Mouse (Mus musculus) limb, embryonic 14.5 days (tissue): ENCODE data around the gene Adh5. TPM values are rescaled to one million over a fixed set of nuclear protein-coding genes. Genes with fewer than 3 reads are reported as not detected.

Experiments
- ATAC-seq: fragments of 200-750 bp; cut with Nextera tagmentation; 2 replicates; pipeline ENCODE4 v1.8.0; 2017; ENCODE audit warnings: low read depth, moderate number of reproducible peaks, moderate TSS enrichment; ENCODE audit not compliant: low FRiP score
- DNase-seq: peaks from one replicate; pipeline ENCODE4 v3.0.0-alpha.2; 2015; ENCODE audit warnings: low spot score
- H3K27ac ChIP-seq: fragments of 300-500 bp; sonication (generic); replicated peaks from 2 replicates; pipeline ENCODE4 v1.5.1; 2014; ENCODE audit warnings: low read depth, mild to moderate bottlenecking, low read length, moderate library complexity, mixed read lengths
- H3K27me3 ChIP-seq: fragments of 300-500 bp; sonication (generic); 2 replicates; pipeline ENCODE4 v1.6.1; 2014; ENCODE audit warnings: low read length, mixed read lengths; ENCODE audit not compliant: control insufficient read depth, insufficient read depth
- H3K36me3 ChIP-seq: fragments of 300-500 bp; sonication (generic); 2 replicates; pipeline ENCODE4 v1.6.1; 2014; ENCODE audit warnings: mild to moderate bottlenecking, low read length, moderate library complexity, mixed read lengths; ENCODE audit not compliant: control insufficient read depth, insufficient read depth
- H3K4me1 ChIP-seq: fragments of 300-500 bp; sonication (generic); 2 replicates; pipeline ENCODE4 v1.6.1; 2014; ENCODE audit warnings: antibody characterized with exemption, low read length, mixed read lengths; ENCODE audit not compliant: control insufficient read depth, insufficient read depth
- H3K4me2 ChIP-seq: fragments of 300-500 bp; sonication (generic); replicated peaks from 2 replicates; pipeline ENCODE4 v1.6.1; 2014; ENCODE audit warnings: low read depth, mild to moderate bottlenecking, low read length, moderate library complexity; ENCODE audit not compliant: severe bottlenecking
- H3K4me3 ChIP-seq: fragments of 300-500 bp; sonication (generic); replicated peaks from 2 replicates; pipeline ENCODE4 v1.5.1; 2014; ENCODE audit warnings: low read length
- H3K9ac ChIP-seq: fragments of 300-500 bp; sonication (generic); 2 replicates; pipeline ENCODE4 v1.6.1; 2014; ENCODE audit warnings: mild to moderate bottlenecking, low read depth, low read length, moderate library complexity; ENCODE audit not compliant: severe bottlenecking
- H3K9me3 ChIP-seq: fragments of 300-500 bp; sonication (generic); 2 replicates; pipeline ENCODE4 v1.6.1; 2016; ENCODE audit warnings: low read length; ENCODE audit not compliant: control insufficient read depth
- POLR2A ChIP-seq: fragments of 200-500 bp; IDR thresholded peaks from 2 replicates; pipeline ENCODE4 v1.8.0; 2012; ENCODE audit warnings: inconsistent platforms, mild to moderate bottlenecking, moderate library complexity, borderline replicate concordance; ENCODE audit not compliant: insufficient read depth, insufficient read length; ENCODE audit errors: extremely low read depth
- WGBS: fragments of 180-500 bp; shearing (Covaris S2); extraction: QIAGEN DNeasy Blood & Tissue Kit; methylation state at CpG from one replicate; pipeline ENCODE4 v1.1.7; 2014; 5-methylcytosine and 5-hydroxymethylcytosine counted together
- polyA plus RNA-seq, 2 experiments: library from polyadenylated mRNA; depleted of rRNA in 1 of 2; stranded (reverse) in 1 of 2; unstranded in 1 of 2; fragments of >200 nt; fragmentation: Nextera tagmentation in 1 of 2; extraction: Ambion mirVana in 1 of 2; gene quantifications; 2 replicates each; pipeline versions ENCODE4 v1.2.1 to v1.2.3; 2012 to 2014

Adh5 gene
- 86.4 and 104 TPM in 2 replicates for polyA plus RNA-seq (2012; rRNA removed)
- 171 and 193 TPM in 2 replicates for polyA plus RNA-seq (2014; fragmentation: Nextera tagmentation; extraction: Ambion mirVana)

- peak within 1 kb of the TSS; percentile 73 for H3K27ac ChIP-seq
- under 1% methylated on average over 77 of the region's 86 CpGs for WGBS
- peak; percentile 99 for ATAC-seq
- H3K4me1 ChIP-seq, result peaks cover 10% of the 10 kb centered on the region
- peak within 1 kb of the TSS; percentile 69 for H3K4me3 ChIP-seq
- H3K27me3 ChIP-seq, result no peaks in the 10 kb centered on the region
- H3K4me2 ChIP-seq, result peak within 1 kb of the TSS; percentile 85
- peak within 1 kb of the TSS; percentile 84 for H3K9ac ChIP-seq
- peak; percentile 92 for DNase-seq
- H3K9me3 ChIP-seq, result no peaks in the 10 kb centered on the region
- 0 out of 2 replicates have a peak, but pooled peaks have one; percentile 43 for TF ChIP-seq POLR2A
- peaks cover 29% of the 10 kb centered on the region for H3K36me3 ChIP-seq
Observed at GRCm38 (mm10) chr3:138442612-138443464, at the start of gene Adh5. Gene Adh5, plus strand, starts transcription at chr3:138443093.

GRCm38 (mm10) chr3:138404872-138405271 lies 38.0 kb upstream of the Adh5 start:
- Histone ChIP-seq H3K36me3 (no peaks in the 10 kb centered on the region), H3K9ac (no peak overlapping the region), H3K4me3 (no peak overlapping the region), H3K9me3 (no peaks in the 10 kb centered on the region), H3K27me3 (no peaks in the 10 kb centered on the region), H3K4me2 (no peak overlapping the region), H3K27ac (no peak overlapping the region), H3K4me1 (no peaks in the 10 kb centered on the region)
- TF ChIP-seq POLR2A, result no peak
- DNase-seq (no peak), ATAC-seq (no peak)
- 71% methylated on average over 3 of the region's 3 CpGs for WGBS

GRCm38 (mm10) chr3:138405341-138405740 lies 37.6 kb upstream of the Adh5 start:
- TF ChIP-seq POLR2A, result no peak
- H3K4me1 ChIP-seq, result no peaks in the 10 kb centered on the region
- no peak overlapping the region for H3K27ac ChIP-seq
- no peak for ATAC-seq
- H3K36me3 ChIP-seq, result no peaks in the 10 kb centered on the region
- H3K4me2 ChIP-seq, result no peak overlapping the region
- WGBS, result 35% methylated on average over 3 of the region's 3 CpGs
- H3K27me3 ChIP-seq, result no peaks in the 10 kb centered on the region
- H3K4me3 ChIP-seq, result no peak overlapping the region
- no peak overlapping the region for H3K9ac ChIP-seq
- peak; percentile 67 for DNase-seq
- H3K9me3 ChIP-seq, result no peaks in the 10 kb centered on the region

GRCm38 (mm10) chr3:138405840-138406239 lies 37.1 kb upstream of the Adh5 start:
- no peaks in the 10 kb centered on the region for H3K9me3 ChIP-seq
- H3K4me3 ChIP-seq, result no peak overlapping the region
- TF ChIP-seq POLR2A, result no peak
- H3K4me1 ChIP-seq, result no peaks in the 10 kb centered on the region
- no peak overlapping the region for H3K4me2 ChIP-seq
- no peaks in the 10 kb centered on the region for H3K27me3 ChIP-seq
- ATAC-seq (no peak), DNase-seq (no peak)
- no peaks in the 10 kb centered on the region for H3K36me3 ChIP-seq
- no peak overlapping the region for H3K9ac ChIP-seq
- 84% methylated on average over 7 of the region's 7 CpGs for WGBS
- H3K27ac ChIP-seq, result no peak overlapping the region

- Histone ChIP-seq H3K9ac (no peak overlapping the region), H3K27ac (no peak overlapping the region), H3K27me3 (no peaks in the 10 kb centered on the region), H3K36me3 (no peaks in the 10 kb centered on the region), H3K4me2 (no peak overlapping the region), H3K4me3 (no peak overlapping the region), H3K4me1 (no peaks in the 10 kb centered on the region), H3K9me3 (no peaks in the 10 kb centered on the region)
- 77% methylated on average over 1 of the region's 1 CpGs for WGBS
- DNase-seq (peak; percentile 0), ATAC-seq (no peak)
- no peak for TF ChIP-seq POLR2A
Observed at GRCm38 (mm10) chr3:138407920-138408319, 35.0 kb upstream of the Adh5 start.
